Mouse (Mus musculus) heart, postnatal 0 days (tissue): ENCODE data around the gene Limch1. TPM values are rescaled to one million over a fixed set of nuclear protein-coding genes. Genes with fewer than 3 reads are reported as not detected.

Source experiments
- ATAC-seq: fragments of 200-750 bp; cut with Nextera tagmentation; 2 replicates; pipeline ENCODE4 v1.8.0; 2017; ENCODE audit warnings: low read depth, moderate number of reproducible peaks, moderate library complexity; ENCODE audit not compliant: insufficient read depth
- DNase-seq: peaks from one replicate; pipeline ENCODE4 v3.0.0-alpha.2; 2016; ENCODE audit warnings: low spot score
- H3K27ac ChIP-seq: fragments of 300-500 bp; sonication (generic); 2 replicates; pipeline ENCODE4 v1.5.1; 2014; ENCODE audit warnings: low read depth, mild to moderate bottlenecking
- H3K27me3 ChIP-seq: fragments of 300-500 bp; sonication (generic); 2 replicates; pipeline ENCODE4 v1.6.1; 2014; ENCODE audit warnings: low read length, mixed read lengths; ENCODE audit not compliant: control insufficient read depth, insufficient read depth
- H3K36me3 ChIP-seq: fragments of 300-500 bp; sonication (generic); replicated peaks from 2 replicates; pipeline ENCODE4 v1.6.1; 2014; ENCODE audit warnings: low read length, mixed read lengths; ENCODE audit not compliant: control insufficient read depth, insufficient read depth
- H3K4me1 ChIP-seq: fragments of 300-500 bp; sonication (generic); 2 replicates; pipeline ENCODE4 v1.6.1; 2014; ENCODE audit warnings: antibody characterized with exemption; ENCODE audit not compliant: control insufficient read depth, insufficient read depth
- H3K4me2 ChIP-seq: fragments of 300-500 bp; sonication (generic); 2 replicates; pipeline ENCODE4 v1.6.1; 2014; ENCODE audit warnings: low read depth, mild to moderate bottlenecking, low read length, moderate library complexity
- H3K4me3 ChIP-seq: fragments of 300-500 bp; sonication (generic); 2 replicates; pipeline ENCODE4 v1.5.1; 2014; ENCODE audit warnings: low read depth, low read length
- H3K9ac ChIP-seq: fragments of 300-500 bp; sonication (generic); replicated peaks from 2 replicates; pipeline ENCODE4 v1.6.1; 2014; ENCODE audit warnings: low read depth, low read length, mixed read lengths
- H3K9me3 ChIP-seq: fragments of 300-500 bp; sonication (generic); replicated peaks from 2 replicates; pipeline ENCODE4 v1.6.1; 2016; ENCODE audit warnings: low read length; ENCODE audit not compliant: control insufficient read depth
- CTCF ChIP-seq: IDR thresholded peaks from 2 replicates; pipeline ENCODE4 v1.5.1; 2016; ENCODE audit warnings: antibody characterized with exemption, control low read depth, low read depth
- EP300 ChIP-seq: IDR thresholded peaks from 2 replicates; pipeline ENCODE4 v1.6.1; 2016; ENCODE audit warnings: antibody characterized with exemption, low read depth
- WGBS: fragments of 180-500 bp; shearing (Covaris S2); extraction: QIAGEN DNeasy Blood & Tissue Kit; methylation state at CpG from one replicate; pipeline ENCODE4 v1.1.7; 2014; 5-methylcytosine and 5-hydroxymethylcytosine counted together
- polyA plus RNA-seq: library from polyadenylated mRNA; unstranded; fragments of >200 nt; fragmentation: Nextera tagmentation; extraction: Ambion mirVana; gene quantifications from 2 replicates; pipeline ENCODE4 v1.2.1, GENCODE M21; 2015
- total RNA-seq: library from RNA; depleted of rRNA; stranded (reverse); fragments of >200 nt; gene quantifications from 2 replicates; pipeline ENCODE4 v1.2.3, GENCODE M21; 2014; ENCODE audit warnings: low replicate concordance

Gene Limch1
- total and polyA plus RNA-seq, 2 experiments from 2014 or later: 21.1 to 30.0 TPM

GRCm38 (mm10) chr5:66861232-66862035 lies 115.8 kb downstream of the Limch1 start:
- H3K36me3 ChIP-seq: no peaks in the 10 kb centered on the region
- peaks cover 32% of the 10 kb centered on the region for H3K4me1 ChIP-seq
- H3K4me2 ChIP-seq: peak overlapping the region; percentile 41
- DNase-seq: peak; percentile 46
- H3K9me3 ChIP-seq: no peaks in the 10 kb centered on the region
- TF ChIP-seq CTCF (no peak), EP300 (no peak)
- peak; percentile 75; the same call in 1 of the 2 replicates for ATAC-seq
- H3K27me3 ChIP-seq: no peaks in the 10 kb centered on the region
- H3K27ac ChIP-seq: peak overlapping the region; percentile 43; the same call in 1 of the 2 replicates
- H3K4me3 ChIP-seq: peak overlapping the region; percentile 6; the same call in 1 of the 2 replicates
- 29% methylated on average over 17 of the region's 17 CpGs for WGBS
- peak overlapping the region; percentile 8; the same call in 1 of the 2 replicates for H3K9ac ChIP-seq

GRCm38 (mm10) chr5:66862151-66862550 lies 116.5 kb downstream of the Limch1 start:
- DNase-seq (no peak), ATAC-seq (no peak)
- H3K4me3 ChIP-seq: no peak overlapping the region
- no peaks in the 10 kb centered on the region for H3K36me3 ChIP-seq
- H3K4me2 ChIP-seq: no peak overlapping the region
- TF ChIP-seq EP300: no peak
- no peaks in the 10 kb centered on the region for H3K27me3 ChIP-seq
- no peak overlapping the region for H3K27ac ChIP-seq
- H3K9me3 ChIP-seq: no peaks in the 10 kb centered on the region
- H3K9ac ChIP-seq: no peak overlapping the region
- peaks cover 28% of the 10 kb centered on the region for H3K4me1 ChIP-seq
- WGBS: 45% methylated on average over 4 of the region's 4 CpGs

GRCm38 (mm10) chr5:66865229-66865628 lies 119.6 kb downstream of the Limch1 start:
- ATAC-seq: no peak
- TF ChIP-seq EP300 (no peak), CTCF (no peak)
- H3K4me1 ChIP-seq: peaks cover 23% of the 10 kb centered on the region

GRCm38 (mm10) chr5:66866019-66866418 lies 120.4 kb downstream of the Limch1 start:
- H3K4me2 ChIP-seq: no peak overlapping the region
- DNase-seq (no peak), ATAC-seq (no peak)
- H3K9me3 ChIP-seq: no peaks in the 10 kb centered on the region
- WGBS: 66% methylated on average over 8 of the region's 8 CpGs
- no peak overlapping the region for H3K27ac ChIP-seq
- H3K9ac ChIP-seq: no peak overlapping the region
- H3K36me3 ChIP-seq: no peaks in the 10 kb centered on the region
- peaks cover 21% of the 10 kb centered on the region for H3K4me1 ChIP-seq
- H3K27me3 ChIP-seq: no peaks in the 10 kb centered on the region
- no peak overlapping the region for H3K4me3 ChIP-seq
- no peak for TF ChIP-seq EP300
- TF ChIP-seq CTCF: no peak

More at GRCm38 (mm10) chr5:66865229-66865628, 119.6 kb downstream of the Limch1 start:
- Histone ChIP-seq H3K27ac (no peak overlapping the region), H3K36me3 (no peaks in the 10 kb centered on the region), H3K4me3 (no peak overlapping the region), H3K4me2 (no peak overlapping the region), H3K9me3 (no peaks in the 10 kb centered on the region), H3K27me3 (no peaks in the 10 kb centered on the region), H3K9ac (no peak overlapping the region)
- 49% methylated on average over 5 of the region's 5 CpGs for WGBS
- DNase-seq: no peak

GRCm38 (mm10) chr5:66869545-66869944 lies 123.9 kb downstream of the Limch1 start:
- no peak for ATAC-seq
- no peaks in the 10 kb centered on the region for H3K27me3 ChIP-seq
- H3K4me2 ChIP-seq: no peak overlapping the region
- H3K27ac ChIP-seq: no peak overlapping the region
- H3K9ac ChIP-seq: no peak overlapping the region
- WGBS: 93% methylated on average over 4 of the region's 4 CpGs
- peaks cover 9% of the 10 kb centered on the region; the same call in 1 of the 2 replicates for H3K4me1 ChIP-seq
- no peaks in the 10 kb centered on the region for H3K9me3 ChIP-seq
- no peak for DNase-seq
- H3K4me3 ChIP-seq: no peak overlapping the region
- no peak for TF ChIP-seq CTCF
- TF ChIP-seq EP300: no peak
- H3K36me3 ChIP-seq: no peaks in the 10 kb centered on the region
